Mouse (Mus musculus) gastrocnemius, postnatal 14 days (tissue): ENCODE measurements around the gene Olfr38. TPM values are rescaled to one million over a fixed set of nuclear protein-coding genes. Genes with fewer than 3 reads are reported as not detected.

Experiments used
- DNase-seq: peaks from one replicate; pipeline ENCODE4 v3.0.0; 2021; ENCODE audit warnings: mixed read lengths
- intact Hi-C: fragments of 180-260 bp; cut with DNase I; formaldehyde crosslinking; loops from one replicate; pipeline ENCODE4 v1.15.1; 2025; ENCODE audit warnings: low total_unique reads
- long read RNA-seq, 2 experiments: library from polyadenylated mRNA; stranded (forward); transcript quantifications; one replicate each; pipeline ENCODE4 v2.0.0; 2021
- total RNA-seq, 2 experiments: library from RNA; stranded (reverse); gene quantifications; 2 replicates each; pipeline ENCODE4 v1.2.3; 2021

Gene Olfr38
- not detected for total RNA-seq
- long read RNA-seq, experiment 1: 0 reads
- long read RNA-seq, experiment 2: 0 reads

- intact Hi-C loops: no loop called here
- DNase-seq: no peak
These were observed at the start of gene Olfr38 for GRCm38 (mm10) chr6:42756104-42756503. Olfr38 (plus strand) TSS chr6:42756404.

DNA sequence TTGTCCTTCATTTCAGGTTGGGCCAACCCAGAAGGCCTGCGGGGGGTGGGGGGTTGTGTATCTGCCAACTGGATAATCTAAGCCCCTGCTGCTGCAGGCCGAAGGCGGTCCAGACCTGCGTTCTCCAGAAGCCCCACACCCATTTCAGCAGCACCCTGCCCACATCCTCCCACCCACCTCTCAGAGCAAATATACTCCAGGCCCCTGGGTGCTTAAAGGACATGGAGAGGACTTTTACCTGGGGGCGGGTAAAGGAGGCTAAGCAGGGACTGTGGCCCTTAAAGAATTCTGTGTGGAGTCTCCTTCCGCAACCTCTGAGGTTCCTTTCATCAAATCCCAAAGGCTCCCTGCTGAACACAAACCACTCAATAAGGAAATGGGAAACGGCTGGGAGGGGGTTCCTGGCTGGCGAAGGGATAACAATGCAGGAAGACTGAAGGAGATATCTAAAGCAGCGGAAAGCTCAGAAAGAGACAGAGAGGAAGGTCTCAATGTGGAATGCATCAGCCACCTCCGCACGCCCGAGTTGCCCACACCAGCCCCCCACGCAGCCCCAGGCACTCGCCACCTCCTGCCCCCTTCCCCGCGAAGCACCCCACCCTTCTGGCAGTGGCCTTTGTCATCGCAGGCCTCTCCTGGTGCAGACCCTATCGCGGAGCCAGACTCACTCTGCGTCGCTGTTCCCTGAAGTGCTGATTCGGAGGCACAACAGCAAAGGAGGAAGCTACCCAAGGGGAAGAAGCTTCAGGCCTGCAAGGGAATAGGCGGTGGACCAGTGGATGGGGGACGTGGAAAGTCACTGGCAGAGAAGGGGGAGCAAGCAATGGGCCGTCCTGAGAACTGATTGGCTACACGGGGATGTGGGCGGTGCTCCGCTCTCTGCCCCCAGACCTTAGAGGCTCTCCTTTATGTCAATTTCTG, 46.7 kb upstream of the Olfr38 start, which contains the start of gene Tcaf1:
Gene Tcaf1, minus strand, starts transcription at position 798 of the 921 bp plus-strand sequence.
- DNase-seq: peak; percentile 83
- intact Hi-C loops: no loop called here

GRCm38 (mm10) chr6:42714668-42715067, 41.5 kb upstream of the Olfr38 start:
- DNase-seq: no peak
- intact Hi-C loops: no loop called here

GRCm38 (mm10) chr6:42717973-42718372, 38.2 kb upstream of the Olfr38 start:
- intact Hi-C loops: no loop called here
- DNase-seq: no peak

- DNase-seq: no peak
- intact Hi-C loops: no loop called here
These were observed 17.1 kb upstream of the Olfr38 start, which contains the start of gene Olfr453 for GRCm38 (mm10) chr6:42739071-42739470. Olfr453 (plus strand) TSS chr6:42739371.

GRCm38 (mm10) chr6:42742303-42742702, 13.9 kb upstream of the Olfr38 start:
- intact Hi-C loops: no loop called here
- DNase-seq: no peak

DNA sequence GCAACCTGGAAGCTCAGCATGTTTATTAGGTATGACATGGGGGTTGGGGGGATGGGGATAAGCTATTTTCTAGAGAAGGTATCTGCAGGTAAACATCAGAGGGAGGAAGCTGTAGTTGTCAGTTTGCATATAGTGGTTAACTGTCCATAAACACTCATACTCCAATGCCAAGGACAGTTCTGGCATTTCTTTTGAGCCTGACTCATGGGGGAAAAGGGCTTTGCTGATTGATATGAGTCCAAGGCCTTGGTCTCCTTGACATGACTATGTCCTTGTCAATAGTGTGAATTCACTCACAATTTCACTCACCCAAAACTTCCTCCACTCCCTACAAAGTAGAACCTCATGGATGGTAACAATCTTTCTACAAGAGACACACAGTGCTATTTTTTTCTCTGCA, 8.4 kb upstream of the Olfr38 start:
- no peak for DNase-seq
- intact Hi-C loops: no loop called here

DNA sequence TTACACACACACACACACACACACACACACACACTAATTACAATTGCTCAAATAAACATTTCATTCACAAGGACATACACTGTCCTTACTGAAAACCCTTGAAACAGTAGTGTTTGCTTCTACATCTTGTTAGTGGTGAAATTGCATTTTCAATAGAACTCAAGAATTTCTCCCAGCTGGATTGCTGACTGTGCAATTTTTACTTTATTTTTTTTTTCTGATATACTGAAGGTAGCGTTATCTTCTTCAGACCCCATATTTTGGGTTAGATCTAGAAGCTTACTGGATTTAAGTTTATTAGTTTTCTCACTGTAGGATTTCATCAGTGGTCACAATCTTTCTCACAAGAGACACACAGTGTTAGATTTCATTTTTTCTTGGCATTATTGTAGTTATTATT, 20.9 kb downstream of the Olfr38 start:
- no peak for DNase-seq
- intact Hi-C loops: no loop called here

- intact Hi-C loops: no loop called here
- no peak for DNase-seq
These were observed 28.6 kb downstream of the Olfr38 start, which contains the start of gene Olfr452 for GRCm38 (mm10) chr6:42784793-42785192. Olfr452 (plus strand) TSS chr6:42785093.

DNA sequence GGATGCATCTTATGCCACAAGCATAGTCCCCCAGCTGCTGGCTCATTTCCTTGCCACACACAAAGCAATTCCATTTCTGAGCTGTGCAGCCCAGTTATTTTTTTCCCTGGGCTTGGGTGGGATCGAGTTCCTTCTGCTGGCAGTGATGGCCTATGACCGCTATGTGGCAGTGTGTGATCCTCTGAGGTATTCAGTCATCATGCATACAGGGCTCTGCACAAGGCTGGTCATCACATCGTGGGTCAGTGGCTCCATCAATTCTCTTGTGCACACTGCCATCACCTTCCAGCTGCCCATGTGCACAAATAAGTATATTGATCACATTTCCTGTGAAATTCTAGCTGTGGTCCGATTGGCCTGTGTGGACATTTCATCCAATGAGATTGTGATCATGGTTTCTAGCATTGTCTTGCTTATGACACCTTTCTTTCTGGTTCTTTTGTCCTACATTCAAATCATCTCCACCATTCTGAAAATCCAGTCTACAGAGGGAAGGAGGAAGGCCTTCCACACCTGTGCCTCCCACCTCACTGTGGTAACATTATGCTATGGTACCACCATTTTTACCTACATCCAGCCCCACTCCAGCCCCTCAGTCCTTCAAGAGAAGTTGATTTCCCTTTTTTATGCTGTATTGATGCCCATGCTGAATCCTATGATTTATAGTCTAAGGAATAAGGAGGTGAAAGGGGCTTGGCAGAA, 34.2 kb downstream of the Olfr38 start:
- intact Hi-C loops: no loop called here
- DNase-seq: no peak

DNA sequence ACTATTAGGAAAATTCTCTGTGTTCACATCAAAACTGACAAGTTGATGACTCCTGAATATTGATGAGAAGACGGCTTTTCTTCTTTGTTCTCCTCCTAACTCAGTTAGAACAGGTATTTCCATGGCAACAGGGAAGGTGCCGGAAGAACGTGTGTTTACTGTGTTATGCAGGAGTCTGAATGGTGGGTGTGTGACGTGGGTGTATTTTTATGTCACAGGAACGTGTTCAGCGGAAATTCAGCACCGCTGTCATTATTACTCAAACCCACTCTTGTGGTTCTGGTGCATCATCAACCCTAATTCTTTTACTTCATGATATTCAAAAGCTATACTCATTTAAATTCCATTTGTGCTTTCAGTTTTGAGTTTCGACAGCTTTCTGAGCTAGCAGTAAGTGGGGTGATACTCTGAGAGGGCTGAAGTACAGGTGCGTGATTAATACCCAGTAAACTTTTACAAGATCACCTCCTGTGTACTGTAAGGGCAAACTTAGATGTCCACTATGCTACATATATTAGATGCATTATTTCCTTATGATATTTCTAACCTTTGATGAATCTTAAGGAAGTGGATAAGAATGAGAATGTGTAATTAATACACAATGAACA, 34.8 kb downstream of the Olfr38 start:
- no peak for DNase-seq

DNA sequence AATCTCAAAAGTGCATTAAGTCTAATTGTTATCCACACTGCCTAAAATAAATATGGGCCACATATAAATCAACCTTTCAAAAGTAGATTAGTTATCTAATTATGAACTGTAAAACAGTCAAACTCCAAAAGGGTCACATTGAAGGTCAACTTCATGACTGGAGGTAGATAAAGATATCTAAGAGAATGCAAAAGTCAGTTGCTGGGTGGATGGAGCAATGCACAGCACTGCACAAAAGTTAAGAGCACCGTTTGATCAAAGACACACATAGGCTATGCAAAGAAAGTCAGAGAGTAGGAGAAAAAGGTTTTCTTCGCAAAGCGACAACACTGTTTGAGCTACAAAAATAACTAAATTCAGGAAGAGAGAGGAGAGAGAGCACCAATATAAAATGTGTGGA, 38.8 kb downstream of the Olfr38 start:
- intact Hi-C loops: no loop called here

More for the DNA sequence above, 34.8 kb downstream of the Olfr38 start:
- intact Hi-C loops: no loop called here

DNA sequence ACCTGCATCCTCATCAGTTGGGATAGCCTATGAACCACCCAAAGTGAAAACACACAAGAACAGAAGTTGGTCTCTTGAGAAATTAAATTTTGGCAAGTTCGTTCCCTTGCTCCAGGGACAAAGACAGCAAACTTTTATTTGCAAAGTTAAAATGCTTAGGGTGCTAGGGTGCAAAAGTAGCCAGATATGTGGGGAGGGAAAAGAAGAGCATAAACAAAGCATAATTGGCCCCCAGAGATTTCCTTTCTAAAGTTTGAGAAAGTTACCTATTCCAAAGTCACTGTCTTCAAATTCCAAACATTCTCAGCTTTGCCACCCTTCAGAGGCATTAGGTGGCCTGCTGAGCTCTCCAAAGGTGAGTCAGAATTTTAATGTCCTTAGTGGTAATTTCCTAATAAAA, 55.4 kb downstream of the Olfr38 start, which contains the start of gene Olfr450:
Gene Olfr450, plus strand, starts transcription at position 301 of the 400 bp plus-strand sequence.
- intact Hi-C loops: no loop called here
- DNase-seq: no peak

More for the DNA sequence above, 38.8 kb downstream of the Olfr38 start:
- no peak for DNase-seq

Other genes starting within 250 kb of the Olfr38 start
- not detected for gene Olfr455, start 208.8 kb upstream of the Olfr38 start, total RNA-seq
- gene Tcaf3, start 158.7 kb upstream of the Olfr38 start, total RNA-seq: not detected
- gene Tcaf2, start 111.2 kb upstream of the Olfr38 start, total RNA-seq: 1 to 10 TPM; 4.4 to 4.6 TPM
- gene Tcaf1, start 46.3 kb upstream of the Olfr38 start, total RNA-seq: 10 to 100 TPM; 11.2 to 15.0 TPM
- not detected for gene Olfr453, start 17.0 kb upstream of the Olfr38 start, total RNA-seq
- not detected for gene Olfr452, start 28.7 kb downstream of the Olfr38 start, total RNA-seq
- gene Olfr450, start 55.5 kb downstream of the Olfr38 start, total RNA-seq: not detected
- gene Olfr449, start 78.0 kb downstream of the Olfr38 start, total RNA-seq: not detected
- gene Olfr448, start 134.0 kb downstream of the Olfr38 start, total RNA-seq: not detected
- not detected for gene Olfr447, start 152.5 kb downstream of the Olfr38 start, total RNA-seq
- not detected for gene Olfr446, start 165.0 kb downstream of the Olfr38 start, total RNA-seq
- gene Olfr444, start 192.7 kb downstream of the Olfr38 start, total RNA-seq: not detected